Mouse (Mus musculus) lung, adult 2 months (tissue): ENCODE data around the gene Shisal2a.

ENCODE experiments used
- CTCF ChIP-seq: fragments of 200-500 bp; IDR thresholded peaks from 2 replicates; pipeline ENCODE4 v1.5.1; 2011; ENCODE audit warnings: mild to moderate bottlenecking, low read length, control low read depth; ENCODE audit not compliant: insufficient read depth
- POLR2A ChIP-seq: fragments of 200-500 bp; IDR thresholded peaks from 2 replicates; pipeline ENCODE4 v1.6.1; 2011; ENCODE audit warnings: low read depth, mild to moderate bottlenecking, control low read depth, low read length, borderline replicate concordance; ENCODE audit errors: extremely low read depth

DNA sequence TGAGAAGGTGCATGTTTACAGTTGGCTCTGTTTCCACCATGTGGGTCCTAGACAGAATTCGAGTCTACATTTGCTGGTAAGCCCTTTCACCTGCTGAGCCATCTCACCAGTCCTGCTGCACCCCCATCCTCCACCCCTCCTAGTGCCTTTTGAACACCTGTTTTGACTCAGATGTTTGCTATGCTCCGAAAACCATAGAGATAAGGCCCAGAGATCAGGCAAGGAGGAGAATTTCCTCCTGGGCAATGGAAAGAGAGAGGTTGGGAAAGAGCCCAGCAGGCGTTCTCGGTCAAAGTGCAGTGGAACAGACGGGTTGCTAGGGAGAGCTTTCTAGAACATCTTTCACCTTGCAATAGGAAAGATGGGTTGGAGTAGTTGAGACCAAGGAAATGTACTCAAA lies 8.0 kb upstream of the Shisal2a start:
- TF ChIP-seq CTCF, result no peak
- TF ChIP-seq POLR2A, result no peak
